Mouse (Mus musculus) olfactory bulb, adult 2 months (tissue): ENCODE measurements at regions not wholly inside any gene's neighbourhood (a gene's known extent, or its start where the extent isn't known, plus 50 kb on each side); places are given as distances from the start of the nearest gene placed in this dataset.

Source experiments
- CTCF ChIP-seq: fragments of 200-500 bp; IDR thresholded peaks from 2 replicates; pipeline ENCODE4 v1.5.1; 2012; ENCODE audit warnings: low read depth, mild to moderate bottlenecking, low read length, moderate library complexity; ENCODE audit not compliant: insufficient read depth
- POLR2A ChIP-seq: fragments of 200-500 bp; IDR thresholded peaks from 2 replicates; pipeline ENCODE4 v1.6.1; 2012; ENCODE audit warnings: mild to moderate bottlenecking, low read depth, low read length, moderate library complexity; ENCODE audit not compliant: insufficient read depth

GRCm38 (mm10) chr17:45264434-45264833, 169.1 kb downstream of the Cdc5l start:
- TF ChIP-seq CTCF (no peak), POLR2A (no peak)
